Mouse (Mus musculus) WW6 (cell line): ENCODE results near the gene Pnma1.
"Not testable (repeated sequence)": the region's sequence is repeated elsewhere in the genome, so short reads cannot be mapped to it uniquely, and the experiment has no call there.

Source experiments
- DNase-seq: peaks from one replicate; pipeline ENCODE4 v3.0.0-alpha.2; 2013; ENCODE audit warnings: low read depth, low spot score

The Pnma1 gene

DNA sequence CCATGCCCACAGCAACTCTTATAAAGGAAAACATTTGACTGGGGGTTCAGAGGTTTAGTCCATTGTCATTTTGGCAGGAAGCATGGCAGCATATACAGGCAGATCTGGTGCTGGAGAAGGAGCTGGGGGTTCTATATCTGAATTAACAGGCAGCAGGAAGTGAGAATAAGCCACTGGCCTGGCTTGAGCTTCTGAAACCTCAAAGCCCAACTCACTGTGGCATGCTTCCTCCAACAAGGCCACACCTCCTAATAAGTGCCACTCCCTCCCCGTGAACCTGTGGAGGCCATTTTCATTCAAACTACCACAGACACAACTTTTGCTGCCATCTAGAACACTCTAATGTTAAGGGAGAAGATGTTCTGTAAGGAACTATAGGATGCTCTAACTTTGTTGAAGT, 40.6 kb downstream of the Pnma1 start:
- no peak for DNase-seq

DNA sequence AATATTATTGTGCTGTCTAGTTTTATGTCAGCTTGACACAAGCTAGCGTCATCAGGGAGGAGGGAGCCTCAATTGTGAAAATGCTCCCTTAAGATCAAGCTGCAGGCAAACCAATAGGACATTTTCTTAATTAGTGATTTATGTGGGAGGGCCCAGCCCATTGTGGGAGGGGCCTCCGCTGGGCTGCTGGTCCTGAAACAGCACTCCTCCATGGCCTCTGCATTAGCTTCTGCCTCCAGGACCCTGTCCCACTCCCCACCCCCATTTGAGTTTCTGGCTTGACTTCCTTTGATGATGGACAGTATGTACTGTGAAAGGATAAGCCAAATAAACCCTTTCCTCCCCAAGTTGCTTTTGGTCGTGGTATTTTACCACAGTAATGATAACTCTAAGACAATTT, 41.3 kb downstream of the Pnma1 start:
- no peak for DNase-seq

DNA sequence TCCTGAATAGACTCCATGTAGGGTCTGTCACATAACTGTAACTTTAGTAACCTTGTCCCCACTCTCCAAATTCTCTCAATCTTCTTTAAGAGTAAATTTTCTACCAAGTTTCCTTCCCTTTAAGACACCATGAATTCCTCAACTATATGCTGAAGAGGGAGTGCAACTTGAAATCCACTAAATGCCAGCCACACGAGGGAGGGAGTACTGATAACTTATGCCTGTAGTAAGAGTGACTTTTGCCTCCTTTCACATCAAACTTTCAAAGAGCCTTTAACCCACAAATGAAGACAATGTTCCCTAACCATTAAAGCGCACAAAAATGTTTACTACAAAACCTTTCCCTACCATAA, 46.8 kb downstream of the Pnma1 start:
- DNase-seq: no peak

DNA sequence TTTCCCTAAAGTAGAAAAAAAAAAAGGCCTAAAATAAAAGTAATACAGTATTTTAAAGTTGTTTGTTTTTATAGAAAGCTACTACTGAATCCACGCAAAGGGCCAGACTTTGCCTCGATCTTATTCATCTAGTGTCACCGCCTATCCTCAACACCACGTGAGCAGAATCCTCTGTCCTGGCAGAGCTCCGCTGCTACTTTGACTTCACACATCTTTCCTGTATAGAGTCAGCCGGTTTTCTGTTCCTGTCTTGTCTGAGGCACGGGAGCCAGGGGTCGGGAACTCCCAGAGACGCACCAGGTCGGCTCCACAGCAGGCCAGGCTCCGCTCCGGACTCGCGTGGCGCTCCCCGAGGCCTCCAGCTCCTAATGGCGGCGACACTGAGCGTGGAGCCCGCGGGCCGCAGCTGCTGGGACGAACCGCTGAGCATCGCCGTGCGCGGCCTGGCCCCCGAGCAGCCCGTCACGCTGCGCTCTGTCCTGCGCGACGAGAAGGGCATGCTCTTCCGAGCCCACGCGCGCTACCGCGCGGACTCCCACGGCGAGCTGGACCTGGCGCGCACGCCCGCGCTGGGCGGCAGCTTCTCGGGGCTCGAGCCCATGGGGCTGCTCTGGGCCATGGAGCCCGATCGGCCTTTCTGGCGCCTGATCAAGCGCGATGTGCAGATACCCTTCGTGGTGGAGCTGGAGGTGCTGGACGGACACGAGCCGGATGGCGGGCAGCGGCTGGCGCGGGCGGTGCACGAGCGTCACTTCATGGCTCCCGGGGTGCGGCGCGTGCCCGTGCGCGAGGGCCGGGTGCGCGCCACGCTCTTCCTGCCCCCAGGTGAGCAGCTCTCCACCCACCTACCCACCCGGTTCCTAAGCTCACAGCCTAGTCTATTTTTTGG, 47.4 kb downstream of the Pnma1 start, which contains the start of gene Acot6:
TSS of gene Acot6 (plus strand) at position 51 of the 889 bp plus-strand sequence.
- not testable (repeated sequence) for DNase-seq

DNA sequence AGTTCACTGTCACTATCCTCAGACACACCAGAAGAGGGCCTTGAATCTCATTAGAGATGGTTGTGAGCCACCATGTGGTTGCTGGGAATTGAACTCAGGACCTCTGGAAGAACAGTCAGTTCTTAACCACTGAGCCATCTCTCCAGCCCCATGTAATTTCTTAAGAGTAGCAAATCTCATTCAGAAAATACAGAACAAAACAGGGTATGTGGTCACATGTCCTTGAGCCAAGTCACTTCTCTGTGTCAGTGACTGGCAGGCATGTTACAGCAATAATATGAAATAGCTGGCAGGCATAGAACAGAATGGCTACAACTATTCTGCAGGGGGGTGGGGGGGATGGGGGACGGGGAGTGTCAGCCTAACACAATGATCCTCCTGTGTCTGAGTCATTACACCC, 48.2 kb downstream of the Pnma1 start:
- DNase-seq: no peak

DNA sequence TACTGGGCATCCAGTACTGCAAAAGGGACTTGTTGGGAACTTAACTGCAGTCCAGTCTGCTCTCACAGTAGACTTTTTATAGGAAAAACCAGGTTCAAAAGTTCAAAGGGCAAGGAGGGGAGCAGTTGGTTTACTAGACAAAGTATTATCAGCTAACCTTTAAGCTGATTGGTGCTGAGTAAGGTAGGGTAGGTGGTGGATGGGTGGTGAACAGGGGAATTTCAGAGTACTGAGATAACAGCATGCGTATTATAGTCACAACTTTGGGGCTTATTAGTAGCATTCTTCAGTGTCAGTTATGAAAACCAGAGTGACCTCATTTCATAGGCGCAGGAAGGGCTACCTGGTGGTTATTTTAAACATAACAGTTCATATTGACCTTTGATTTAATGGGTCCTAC, 48.7 kb downstream of the Pnma1 start:
- no peak for DNase-seq
